Mouse (Mus musculus): ENCODE measurements around the gene Negr1. TPM values are rescaled to one million over a fixed set of nuclear protein-coding genes. Genes with fewer than 3 reads are reported as not detected.

The Negr1 gene
- polyA plus RNA-seq, 1 experiment from 2014 or later: 8.8 TPM

DNA sequence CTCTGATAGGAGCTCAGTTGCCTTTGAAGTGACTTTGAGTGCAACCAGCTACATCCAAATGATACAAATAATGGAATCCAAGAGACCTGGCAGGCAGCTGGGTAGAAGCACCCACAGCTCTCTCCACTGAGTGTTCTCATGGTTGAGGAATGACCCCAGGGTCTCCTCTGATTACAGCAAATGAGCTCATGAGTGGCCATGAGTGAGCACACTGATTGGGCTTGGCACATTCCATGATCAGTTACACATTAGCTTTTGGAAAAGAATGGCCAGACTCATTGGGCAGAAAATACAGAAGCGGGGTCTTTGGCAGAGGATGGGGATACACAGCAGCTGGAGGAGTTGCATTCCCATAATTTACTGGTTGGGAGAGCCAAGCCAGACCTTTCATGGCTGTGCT is 678.6 kb downstream of the Negr1 start:
- H3K36me3 ChIP-seq: no peaks in the 10 kb centered on the region
- no peaks in the 10 kb centered on the region for H3K9me3 ChIP-seq
- no peak overlapping the region for H3K4me2 ChIP-seq (replicated peaks)
- 84% methylated on average over 1 of the region's 1 CpGs for WGBS
- H3K27me3 ChIP-seq (replicated peaks): no peaks in the 10 kb centered on the region
- ATAC-seq (ENCODE audit: low FRiP score, low read depth): no peak
- H3K4me1 ChIP-seq: no peaks in the 10 kb centered on the region
- no peak overlapping the region for H3K4me3 ChIP-seq
- H3K9ac ChIP-seq: no peak overlapping the region
- H3K27ac ChIP-seq: no peak overlapping the region

DNA sequence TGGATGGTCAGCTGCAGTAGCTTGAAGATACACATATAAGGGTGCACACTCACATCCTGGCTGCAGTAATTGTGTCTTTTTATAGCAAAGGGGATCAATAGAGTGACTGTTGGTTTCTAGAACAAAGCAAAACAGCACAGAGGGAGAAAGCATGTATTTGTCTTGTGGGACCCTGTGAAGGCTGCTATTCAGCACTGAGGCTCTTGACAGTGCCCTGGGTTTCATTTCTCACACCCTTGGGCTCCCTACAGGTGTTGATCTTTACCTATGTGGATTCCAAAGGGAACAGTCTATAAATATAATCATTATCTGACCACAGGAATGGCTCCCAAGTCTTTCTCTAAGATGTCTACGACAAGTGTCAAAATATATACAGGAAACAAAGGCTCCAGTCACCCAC is 693.9 kb downstream of the Negr1 start:
- H3K4me2 ChIP-seq (replicated peaks): no peak overlapping the region
- H3K9me3 ChIP-seq: no peaks in the 10 kb centered on the region
- H3K27ac ChIP-seq: no peak overlapping the region
- no peak for ATAC-seq (ENCODE audit: low FRiP score, low read depth)
- H3K36me3 ChIP-seq: no peaks in the 10 kb centered on the region
- no peak overlapping the region for H3K9ac ChIP-seq
- no peaks in the 10 kb centered on the region for H3K27me3 ChIP-seq (replicated peaks)
- H3K4me1 ChIP-seq: 0 out of 2 replicates have a peak, but pooled peaks cover 6% of the 10 kb centered on the region
- H3K4me3 ChIP-seq: no peak overlapping the region
- 50% methylated on average over 1 of the region's 1 CpGs for WGBS

DNA sequence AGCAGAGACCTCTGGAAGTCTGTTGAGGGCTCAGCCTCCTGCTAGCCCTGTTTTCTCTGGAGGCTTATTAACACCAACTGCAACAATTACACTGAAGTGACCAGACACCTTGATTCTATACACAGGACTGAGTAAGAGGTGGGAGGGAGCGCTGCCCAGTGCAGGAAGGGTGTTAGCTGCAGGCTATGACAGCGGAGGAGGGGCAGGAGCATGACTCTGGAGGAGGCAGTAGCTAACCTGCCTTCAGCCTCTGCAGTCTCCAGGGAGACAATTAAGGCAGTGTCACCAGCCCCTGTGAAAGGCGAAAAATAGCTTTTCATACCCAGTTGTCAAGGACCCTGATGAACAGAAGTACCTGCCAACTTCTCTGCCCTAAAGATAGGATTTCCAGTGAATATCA is 694.3 kb downstream of the Negr1 start:
- Histone ChIP-seq H3K4me1 (0 out of 2 replicates have a peak, but pooled peaks cover 6% of the 10 kb centered on the region), H3K4me3 (no peak overlapping the region), H3K9ac (no peak overlapping the region), H3K27me3 (replicated peaks) (no peaks in the 10 kb centered on the region), H3K9me3 (no peaks in the 10 kb centered on the region), H3K27ac (no peak overlapping the region), H3K4me2 (replicated peaks) (no peak overlapping the region), H3K36me3 (no peaks in the 10 kb centered on the region)
- no peak for ATAC-seq (ENCODE audit: low FRiP score, low read depth)
- WGBS: 48% methylated on average over 3 of the region's 3 CpGs

DNA sequence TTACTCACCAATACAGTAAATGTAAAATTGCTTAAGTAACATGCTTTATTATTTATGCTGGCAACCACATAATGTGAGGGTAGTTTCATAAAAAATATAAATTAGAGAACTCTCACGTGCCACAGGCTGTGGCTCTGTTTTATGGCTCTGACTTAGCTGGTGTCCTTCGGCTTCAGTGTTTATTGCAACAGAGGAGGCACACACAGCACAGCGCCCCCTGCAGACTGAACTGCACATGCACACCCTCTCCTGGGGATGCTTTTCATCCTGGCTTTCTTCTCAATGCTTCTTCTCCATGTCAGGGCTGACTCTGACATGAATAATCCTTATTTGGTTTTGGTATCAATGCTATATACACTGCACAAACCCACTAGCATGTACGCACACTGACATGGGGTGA is 707.1 kb downstream of the Negr1 start:
- 60% methylated on average over 4 of the region's 4 CpGs for WGBS
- ATAC-seq (ENCODE audit: low FRiP score, low read depth): no peak
- no peak overlapping the region for H3K4me2 ChIP-seq (replicated peaks)
- no peak overlapping the region for H3K27ac ChIP-seq
- H3K9me3 ChIP-seq: no peaks in the 10 kb centered on the region
- no peaks in the 10 kb centered on the region for H3K27me3 ChIP-seq (replicated peaks)
- H3K4me1 ChIP-seq: no peaks in the 10 kb centered on the region
- H3K36me3 ChIP-seq: no peaks in the 10 kb centered on the region
- H3K9ac ChIP-seq: no peak overlapping the region
- H3K4me3 ChIP-seq: no peak overlapping the region

DNA sequence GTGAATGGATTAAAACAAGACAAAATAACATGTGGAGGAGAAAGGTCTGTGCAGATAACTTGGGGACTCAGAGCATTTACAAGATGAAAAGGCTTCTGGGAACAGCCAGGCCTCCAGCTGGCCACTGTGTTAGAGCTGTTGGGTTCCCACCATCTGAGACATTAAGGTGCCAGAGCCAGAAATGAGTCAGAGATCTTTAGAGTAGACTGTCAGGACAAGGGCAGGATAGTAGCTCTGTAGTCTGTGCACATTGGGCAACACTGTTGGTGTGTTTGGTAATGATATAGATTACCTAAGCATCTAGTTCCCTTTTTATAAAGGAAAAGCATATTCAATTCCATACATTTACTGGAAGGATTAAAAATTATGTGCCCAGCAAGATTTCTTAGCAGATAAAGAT is 710.8 kb downstream of the Negr1 start:
- no peak for ATAC-seq (ENCODE audit: low FRiP score, low read depth)
- no peaks in the 10 kb centered on the region for H3K36me3 ChIP-seq
- H3K4me1 ChIP-seq: no peaks in the 10 kb centered on the region
- no peak overlapping the region for H3K27ac ChIP-seq
- H3K4me3 ChIP-seq: no peak overlapping the region
- H3K4me2 ChIP-seq (replicated peaks): no peak overlapping the region
- H3K9me3 ChIP-seq: no peaks in the 10 kb centered on the region
- H3K27me3 ChIP-seq (replicated peaks): no peaks in the 10 kb centered on the region
- no peak overlapping the region for H3K9ac ChIP-seq

DNA sequence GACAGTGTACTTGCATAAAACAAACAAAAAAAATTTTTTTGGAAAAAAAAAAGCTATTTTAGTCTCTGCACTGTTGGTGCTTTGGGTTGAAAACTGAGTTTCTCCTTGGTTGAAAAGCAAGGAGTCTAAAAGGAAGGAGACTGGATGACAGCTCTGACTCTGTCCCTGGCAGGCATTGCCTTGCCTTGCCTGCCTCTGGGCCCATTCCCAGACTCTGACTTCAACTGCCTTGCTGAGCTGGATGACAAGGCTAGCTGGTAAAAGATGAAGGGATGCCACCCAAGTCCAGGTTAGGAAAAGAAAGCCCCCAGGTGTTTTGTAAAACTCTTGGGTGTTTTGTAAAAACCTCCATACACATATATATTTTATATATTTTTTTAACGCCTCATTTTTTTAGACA is 712.5 kb downstream of the Negr1 start:
- H3K9ac ChIP-seq: no peak overlapping the region
- no peak overlapping the region for H3K4me2 ChIP-seq (replicated peaks)
- no peak overlapping the region for H3K4me3 ChIP-seq
- no peaks in the 10 kb centered on the region for H3K36me3 ChIP-seq
- no peak overlapping the region for H3K27ac ChIP-seq
- no peak for ATAC-seq (ENCODE audit: low FRiP score, low read depth)
- H3K27me3 ChIP-seq (replicated peaks): no peaks in the 10 kb centered on the region
- H3K4me1 ChIP-seq: no peaks in the 10 kb centered on the region
- no peaks in the 10 kb centered on the region for H3K9me3 ChIP-seq
- 90% methylated on average over 1 of the region's 1 CpGs for WGBS

DNA sequence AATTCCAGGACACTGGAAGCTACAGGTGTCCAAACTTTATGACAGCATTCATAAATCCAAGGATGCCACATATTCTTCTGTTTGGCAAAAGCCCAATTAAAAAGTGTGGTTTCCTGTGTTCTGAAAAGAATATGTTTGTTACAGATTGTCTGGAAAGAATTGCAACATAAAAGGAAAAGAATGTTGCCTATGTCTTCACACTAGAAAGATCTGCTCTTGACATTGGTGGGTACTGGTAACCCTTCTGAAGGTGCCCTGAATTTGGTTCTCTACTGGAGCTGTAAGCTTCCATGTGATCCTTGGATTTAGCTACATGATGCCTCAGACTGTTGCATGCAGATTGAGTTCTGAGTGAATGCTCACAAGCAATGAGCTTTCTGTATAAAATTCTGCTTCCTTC is 718.1 kb downstream of the Negr1 start:
- Histone ChIP-seq H3K4me1 (no peaks in the 10 kb centered on the region), H3K27ac (no peak overlapping the region), H3K9me3 (no peaks in the 10 kb centered on the region), H3K4me2 (replicated peaks) (no peak overlapping the region), H3K4me3 (no peak overlapping the region), H3K36me3 (no peaks in the 10 kb centered on the region), H3K27me3 (replicated peaks) (no peaks in the 10 kb centered on the region), H3K9ac (no peak overlapping the region)
- no peak for ATAC-seq (ENCODE audit: low FRiP score, low read depth)

DNA sequence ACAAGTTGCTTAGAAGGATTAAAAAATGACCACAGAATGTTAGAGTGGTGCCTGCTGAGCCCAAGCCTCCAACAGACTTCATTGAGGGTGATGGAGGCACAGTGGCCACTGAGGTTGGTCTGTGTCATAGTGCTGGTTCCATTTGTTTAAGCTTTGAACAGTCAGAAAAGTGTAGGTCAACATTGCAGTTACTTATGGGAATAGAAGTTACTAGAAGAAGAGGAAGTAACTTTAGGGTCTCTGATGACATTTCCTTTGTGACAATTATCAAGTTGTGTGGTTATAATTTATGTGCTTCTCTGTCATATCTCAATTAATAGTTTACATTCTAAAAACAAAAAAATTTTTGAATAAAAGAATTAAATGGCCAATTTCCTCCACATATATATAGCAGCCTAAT is 719.7 kb downstream of the Negr1 start:
- no peaks in the 10 kb centered on the region for H3K4me1 ChIP-seq
- H3K9me3 ChIP-seq: no peaks in the 10 kb centered on the region
- no peak overlapping the region for H3K9ac ChIP-seq
- no peak overlapping the region for H3K4me2 ChIP-seq (replicated peaks)
- H3K27me3 ChIP-seq (replicated peaks): no peaks in the 10 kb centered on the region
- H3K4me3 ChIP-seq: no peak overlapping the region
- H3K36me3 ChIP-seq: no peaks in the 10 kb centered on the region
- ATAC-seq (ENCODE audit: low FRiP score, low read depth): no peak
- no peak overlapping the region for H3K27ac ChIP-seq

DNA sequence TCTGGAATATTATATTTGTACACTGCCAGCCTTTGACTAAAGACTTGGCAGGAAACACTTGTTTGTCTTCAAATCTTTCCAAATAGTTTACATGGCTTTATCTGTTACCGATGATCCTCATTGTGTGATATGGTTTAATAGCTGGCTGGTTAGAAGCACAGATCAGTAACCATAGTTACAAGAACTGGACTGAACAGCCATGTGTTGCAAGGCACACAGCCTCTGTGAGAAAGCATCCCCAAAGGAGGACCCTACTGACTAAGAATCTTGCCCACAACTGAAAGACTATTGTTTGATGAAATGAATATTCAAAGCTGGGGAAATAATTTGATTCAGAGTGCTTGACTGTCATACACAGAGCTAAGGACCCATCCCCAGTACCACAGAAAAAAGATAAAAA is 729.7 kb downstream of the Negr1 start:
- peak; percentile 63; the same call in 1 of the 2 replicates for ATAC-seq (ENCODE audit: low FRiP score, low read depth)
- no peak overlapping the region for H3K9ac ChIP-seq
- H3K4me1 ChIP-seq: no peaks in the 10 kb centered on the region
- H3K36me3 ChIP-seq: no peaks in the 10 kb centered on the region
- no peak overlapping the region for H3K27ac ChIP-seq
- no peaks in the 10 kb centered on the region for H3K27me3 ChIP-seq (replicated peaks)
- no peak overlapping the region for H3K4me2 ChIP-seq (replicated peaks)
- H3K9me3 ChIP-seq: no peaks in the 10 kb centered on the region
- H3K4me3 ChIP-seq: no peak overlapping the region
- 46% methylated on average over 1 of the region's 1 CpGs for WGBS

DNA sequence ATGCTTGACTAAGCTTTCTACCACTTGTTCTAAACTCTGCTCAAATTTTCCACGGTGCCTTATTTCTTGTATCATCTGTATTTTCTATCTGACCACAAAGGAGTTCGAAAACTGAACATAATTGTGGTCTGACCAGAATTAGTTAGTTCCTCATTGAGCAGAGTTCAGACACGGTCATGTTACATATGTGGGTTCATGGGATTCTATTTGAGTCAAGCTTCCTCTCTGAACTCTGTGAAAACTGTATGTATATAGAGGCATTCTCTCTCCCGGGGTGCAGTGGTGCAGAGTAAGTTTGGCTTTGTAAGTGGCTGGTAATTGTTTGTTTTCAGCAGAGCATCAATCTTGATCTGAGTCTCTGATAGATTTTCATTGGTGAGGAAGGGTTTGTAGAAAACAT is 735.6 kb downstream of the Negr1 start:
- ATAC-seq (ENCODE audit: low FRiP score, low read depth): no peak

DNA sequence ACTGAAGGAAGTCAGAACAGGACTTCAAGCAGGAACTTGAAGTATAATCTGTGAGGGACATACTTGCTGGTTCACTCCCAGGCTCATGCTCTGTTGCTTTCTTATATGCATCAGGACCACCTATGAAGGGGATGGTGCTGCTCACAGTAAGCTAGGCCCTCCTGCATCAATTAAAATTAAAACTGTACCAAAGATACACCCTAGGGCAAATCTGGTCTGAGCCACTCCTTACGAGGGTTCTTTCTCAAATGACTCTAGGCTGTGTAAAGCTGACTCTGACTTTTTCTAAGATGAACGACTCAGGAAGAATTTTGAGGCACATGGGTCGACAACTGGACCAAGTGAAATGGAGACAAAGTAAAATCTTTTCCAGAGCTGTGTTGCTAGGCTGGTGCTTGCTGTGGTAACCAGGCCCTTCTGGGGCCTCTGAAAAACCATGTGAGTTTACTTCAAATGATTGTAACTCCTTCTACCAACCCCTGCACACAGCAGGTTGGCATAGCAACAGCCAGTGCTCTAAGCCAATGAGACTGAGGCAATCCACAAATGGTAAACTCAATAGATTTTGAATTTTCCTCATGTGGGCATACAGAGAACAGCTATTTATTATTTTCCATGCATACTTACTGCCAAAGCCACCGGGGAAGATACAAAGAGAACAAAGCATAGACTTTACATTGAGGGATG is 742.0 kb downstream of the Negr1 start:
- H3K27ac ChIP-seq: no peak overlapping the region
- H3K4me1 ChIP-seq: no peaks in the 10 kb centered on the region
- H3K9me3 ChIP-seq: no peaks in the 10 kb centered on the region
- no peak overlapping the region for H3K4me2 ChIP-seq (replicated peaks)
- H3K27me3 ChIP-seq (replicated peaks): no peaks in the 10 kb centered on the region
- H3K36me3 ChIP-seq: no peaks in the 10 kb centered on the region
- H3K4me3 ChIP-seq: no peak overlapping the region
- H3K9ac ChIP-seq: no peak overlapping the region
- ATAC-seq (ENCODE audit: low FRiP score, low read depth): peak; percentile 21; the same call in 1 of the 2 replicates
- whole genome bisulfite sequencing: 62% methylated on average over 4 of the region's 4 CpGs

More for the DNA sequence above, 735.6 kb downstream of the Negr1 start:
- no peak overlapping the region for H3K4me2 ChIP-seq (replicated peaks)
- H3K27me3 ChIP-seq (replicated peaks): no peaks in the 10 kb centered on the region
- H3K27ac ChIP-seq: no peak overlapping the region
- H3K9me3 ChIP-seq: no peaks in the 10 kb centered on the region
- no peak overlapping the region for H3K9ac ChIP-seq
- WGBS: 51% methylated on average over 4 of the region's 4 CpGs
- no peaks in the 10 kb centered on the region for H3K36me3 ChIP-seq
- no peak overlapping the region for H3K4me3 ChIP-seq
- no peaks in the 10 kb centered on the region for H3K4me1 ChIP-seq

DNA sequence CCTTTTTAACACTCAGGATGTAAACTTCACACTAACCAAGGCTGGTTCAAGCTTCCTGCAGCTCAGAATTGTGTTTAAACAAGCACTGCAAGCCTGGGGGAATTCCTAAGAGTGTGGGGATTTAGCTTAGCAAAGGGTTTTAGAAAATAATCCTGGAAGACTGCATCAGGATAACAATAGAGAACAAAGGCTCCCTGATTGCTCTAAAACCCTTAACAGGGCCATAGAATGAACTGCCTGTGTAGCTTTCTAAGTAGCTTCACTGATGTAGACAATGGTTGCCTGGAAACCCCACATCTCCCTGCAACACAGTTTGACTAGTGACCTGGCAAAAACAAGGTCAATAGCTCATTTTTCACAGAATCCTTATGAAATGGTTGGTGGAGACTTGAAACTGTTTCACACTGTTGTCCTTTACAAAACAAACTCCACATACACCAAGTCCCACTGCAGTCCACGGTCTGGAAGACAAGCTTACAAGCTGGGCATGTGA is 759.5 kb downstream of the Negr1 start:
- no peak overlapping the region for H3K9ac ChIP-seq
- H3K27me3 ChIP-seq (replicated peaks): no peaks in the 10 kb centered on the region
- no peak overlapping the region; the same call in 1 of the 2 replicates for H3K4me2 ChIP-seq (replicated peaks)
- ATAC-seq (ENCODE audit: low FRiP score, low read depth): peak; percentile 85
- 6% methylated on average over 1 of the region's 1 CpGs for WGBS
- no peaks in the 10 kb centered on the region for H3K36me3 ChIP-seq
- H3K4me1 ChIP-seq: peaks cover 15% of the 10 kb centered on the region
- H3K27ac ChIP-seq: no peak overlapping the region
- no peaks in the 10 kb centered on the region for H3K9me3 ChIP-seq
- no peak overlapping the region for H3K4me3 ChIP-seq

DNA sequence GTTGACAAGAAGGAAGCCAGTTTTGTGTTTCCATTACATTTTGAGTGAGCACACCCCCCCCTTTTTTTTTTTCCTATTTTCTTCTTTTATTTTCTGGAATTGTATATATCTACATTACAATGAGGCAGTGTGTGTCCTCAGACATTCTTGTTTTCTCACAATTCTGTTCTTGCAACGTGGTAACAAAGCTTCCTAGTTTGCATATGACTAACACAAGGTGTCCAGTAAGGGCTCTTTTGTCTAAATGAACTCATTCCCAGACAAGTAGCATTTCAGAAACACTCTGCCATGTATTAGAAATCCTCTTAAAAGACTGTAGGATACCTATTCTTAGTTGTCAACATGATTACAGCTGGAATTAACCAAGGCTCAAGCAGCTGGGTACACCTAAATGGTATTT is 760.2 kb downstream of the Negr1 start:
- H3K4me3 ChIP-seq: no peak overlapping the region
- H3K27ac ChIP-seq: no peak overlapping the region
- peak; percentile 55; the same call in 1 of the 2 replicates for ATAC-seq (ENCODE audit: low FRiP score, low read depth)
- 9% methylated on average over 1 of the region's 1 CpGs for WGBS
- no peak overlapping the region for H3K9ac ChIP-seq
- no peak overlapping the region for H3K4me2 ChIP-seq (replicated peaks)
- H3K4me1 ChIP-seq: peaks cover 15% of the 10 kb centered on the region
- no peaks in the 10 kb centered on the region for H3K9me3 ChIP-seq
- no peaks in the 10 kb centered on the region for H3K36me3 ChIP-seq
- no peaks in the 10 kb centered on the region for H3K27me3 ChIP-seq (replicated peaks)
